Mouse (Mus musculus) right cerebral cortex, postnatal 25 days (tissue): Measurements from ENCODE around the gene Cgrrf1.
"Not testable (repeated sequence)": the region's sequence is repeated elsewhere in the genome, so short reads cannot be mapped to it uniquely, and the experiment has no call there.

Experiments used
- DNase-seq: peaks from one replicate; pipeline ENCODE4 v3.0.0; 2022

Cgrrf1 gene

DNA sequence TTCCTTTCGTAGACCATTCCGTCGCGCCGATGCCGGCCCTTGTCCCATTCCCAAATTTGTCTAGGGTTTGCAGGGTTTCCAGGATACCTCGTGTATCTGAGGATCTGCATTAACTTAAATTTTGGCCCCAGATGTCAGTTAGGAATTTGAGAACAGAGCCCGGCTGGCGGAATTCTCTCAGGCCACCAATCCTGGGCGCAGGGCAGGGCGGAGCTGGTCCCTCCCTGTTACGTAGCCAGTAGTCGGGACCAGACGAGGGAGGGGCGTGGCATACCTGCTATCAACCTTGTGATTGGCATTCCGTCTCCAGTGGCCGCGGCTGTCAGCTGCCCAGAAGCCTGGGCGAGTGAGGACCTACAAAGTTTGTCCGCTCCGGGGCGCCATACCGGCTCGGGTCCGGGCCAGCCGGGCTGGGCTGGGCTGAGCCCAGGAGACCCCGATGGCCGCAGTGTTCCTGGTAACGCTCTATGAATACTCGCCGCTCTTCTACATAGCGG is at the start of gene Cgrrf1:
Gene Cgrrf1, plus strand, starts transcription at position 289 of the 497 bp plus-strand sequence.
- peak; percentile 92 for DNase-seq

DNA sequence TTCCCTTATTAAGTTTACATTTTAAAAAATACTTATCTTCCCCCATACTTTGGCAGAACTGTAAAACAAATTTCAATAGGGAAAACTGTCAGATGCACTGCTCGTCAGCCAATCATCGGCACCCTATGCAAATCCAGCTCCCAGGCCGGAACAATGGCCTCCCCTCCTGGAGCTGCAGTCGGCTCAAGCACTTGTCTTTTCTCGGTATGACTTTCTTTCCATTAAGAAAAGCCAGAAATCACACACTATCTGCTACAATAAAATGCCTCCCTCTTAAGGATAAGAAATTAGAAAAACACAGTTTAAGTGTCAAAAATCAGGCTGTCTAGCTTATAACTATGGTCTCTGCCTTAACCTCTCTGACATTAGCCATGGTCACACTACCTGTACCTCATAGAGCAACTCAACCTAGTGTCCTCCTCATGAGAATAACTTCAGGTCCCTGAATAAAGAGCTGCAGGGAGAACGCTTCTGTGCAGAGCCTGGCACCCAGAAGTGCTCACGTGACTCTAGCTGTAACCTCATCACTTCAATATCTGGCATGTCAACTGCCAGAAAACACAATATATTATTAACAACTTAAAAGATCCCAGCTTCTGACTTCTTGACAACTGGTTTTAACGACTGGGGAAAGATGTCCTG is 49.6 kb upstream of the Cgrrf1 start:
- DNase-seq: no peak

DNA sequence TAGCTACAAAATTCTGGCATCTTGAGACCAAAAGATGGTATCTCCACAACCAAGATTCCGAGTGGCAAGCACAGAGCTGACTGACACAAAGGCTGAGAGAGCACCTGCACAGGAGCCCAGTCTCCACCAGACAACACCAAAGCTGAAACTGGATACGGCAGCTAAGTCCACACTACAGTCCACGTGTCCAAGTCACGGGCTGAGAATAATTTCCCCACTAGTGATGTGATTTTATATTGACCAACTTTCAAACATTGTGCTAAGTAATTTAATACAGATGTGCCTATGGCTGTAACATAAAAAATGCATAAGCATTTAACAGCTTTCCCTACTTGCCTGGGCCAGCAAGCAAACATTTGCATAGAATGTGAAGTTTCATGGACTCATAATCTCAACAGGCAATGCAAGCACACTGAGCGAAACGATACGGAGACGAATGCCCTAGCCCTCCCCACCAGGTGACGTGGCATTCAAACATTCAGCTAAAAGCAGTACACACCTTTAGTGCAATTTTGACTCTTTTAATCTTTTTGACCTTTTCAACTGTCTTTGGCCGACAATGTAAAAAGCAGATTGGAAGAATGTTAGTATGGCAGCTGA is 48.5 kb upstream of the Cgrrf1 start:
- no peak for DNase-seq

DNA sequence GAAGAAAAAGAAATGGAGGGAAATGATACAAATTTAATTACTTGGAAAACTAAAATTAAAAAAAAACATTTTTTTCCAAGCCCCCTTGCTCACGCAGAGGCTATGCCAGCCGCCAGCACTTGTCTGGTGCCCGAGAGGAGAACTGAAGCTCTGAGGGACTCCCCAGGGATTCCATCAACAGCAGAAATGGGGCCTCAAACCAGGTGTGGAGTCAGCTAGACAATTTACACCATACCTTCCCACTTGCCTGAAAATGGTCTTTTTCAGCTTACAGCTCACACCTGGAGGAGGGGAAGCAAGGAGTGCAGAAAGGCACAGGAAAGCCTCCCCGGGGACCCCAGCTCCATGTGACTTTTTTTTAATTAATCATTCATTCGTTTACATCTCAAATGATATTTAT is 46.7 kb upstream of the Cgrrf1 start:
- DNase-seq: no peak

DNA sequence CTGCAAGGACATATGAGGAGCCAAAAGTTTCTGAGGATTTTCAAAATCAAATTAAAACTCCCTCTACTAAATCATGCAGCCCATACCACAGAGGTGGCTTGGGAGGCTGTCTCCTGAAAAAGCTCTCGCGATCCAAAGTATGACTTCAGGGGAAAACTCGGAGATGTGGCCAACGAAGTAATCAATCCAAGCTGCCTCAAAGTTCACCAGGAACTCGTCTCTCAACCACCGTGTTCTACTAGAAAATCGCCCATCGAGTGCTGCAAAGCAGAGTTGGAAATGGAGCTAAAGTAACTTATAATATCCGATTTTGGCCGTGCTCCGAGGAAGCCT is 44.5 kb upstream of the Cgrrf1 start:
- no peak for DNase-seq

DNA sequence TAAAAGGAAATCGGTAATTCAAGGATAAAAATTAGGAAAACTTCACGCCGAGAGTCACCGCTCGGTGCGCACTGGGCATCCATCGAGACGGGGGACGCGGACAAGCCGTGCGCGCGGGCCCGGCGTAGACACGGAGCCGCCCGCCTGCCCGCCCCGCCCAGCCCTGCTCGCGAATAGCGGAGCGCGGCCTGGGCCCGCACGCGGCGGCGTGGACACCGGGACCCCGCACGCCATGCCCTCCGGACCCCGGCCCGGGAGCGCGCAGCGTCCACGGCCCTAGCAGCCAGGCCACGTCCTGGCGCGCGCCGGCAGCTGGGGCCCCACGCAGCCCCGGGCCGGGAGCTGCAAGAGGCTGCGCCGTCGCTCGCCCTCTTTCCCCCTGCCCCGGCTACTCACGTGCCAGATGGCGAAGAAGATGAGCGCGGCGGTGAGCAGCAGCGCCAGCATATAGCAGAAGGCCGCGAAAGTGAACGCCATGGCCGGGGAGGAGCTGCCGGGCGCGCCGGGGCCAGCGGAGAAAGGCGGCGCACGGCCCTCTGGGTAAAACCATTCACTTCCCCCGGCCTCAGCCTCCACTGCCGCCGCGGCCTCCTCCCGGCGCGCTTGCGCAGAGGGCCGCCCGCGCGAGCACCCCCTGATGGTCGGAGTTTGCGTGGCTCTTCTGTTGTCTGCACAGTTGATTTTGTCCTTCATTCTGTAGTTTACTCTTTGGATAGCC is 44.0 kb upstream of the Cgrrf1 start, which contains the start of gene Cnih1:
Gene Cnih1, minus strand, starts transcription at position 625 of the 718 bp plus-strand sequence.
- peak; percentile 90 for DNase-seq

DNA sequence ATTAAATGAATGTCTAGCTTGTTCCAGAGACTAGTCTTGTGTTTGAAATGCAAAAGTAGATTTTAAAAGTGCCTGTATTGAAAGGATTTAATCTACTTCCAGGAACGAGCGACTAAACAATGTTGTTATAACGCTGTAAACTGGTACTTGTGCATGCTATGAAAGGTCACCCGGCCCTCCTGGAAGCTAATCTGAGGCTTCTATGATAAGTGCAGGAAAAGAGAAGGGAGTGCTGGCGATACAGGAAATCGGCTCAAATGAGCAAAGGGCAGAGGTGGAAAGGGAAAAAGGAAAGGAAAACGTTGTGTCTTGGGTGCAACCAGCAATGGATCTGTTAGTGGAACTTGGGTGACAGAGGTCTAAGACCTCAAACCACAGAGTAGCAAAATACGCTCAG is 43.4 kb upstream of the Cgrrf1 start:
- DNase-seq: no peak

DNA sequence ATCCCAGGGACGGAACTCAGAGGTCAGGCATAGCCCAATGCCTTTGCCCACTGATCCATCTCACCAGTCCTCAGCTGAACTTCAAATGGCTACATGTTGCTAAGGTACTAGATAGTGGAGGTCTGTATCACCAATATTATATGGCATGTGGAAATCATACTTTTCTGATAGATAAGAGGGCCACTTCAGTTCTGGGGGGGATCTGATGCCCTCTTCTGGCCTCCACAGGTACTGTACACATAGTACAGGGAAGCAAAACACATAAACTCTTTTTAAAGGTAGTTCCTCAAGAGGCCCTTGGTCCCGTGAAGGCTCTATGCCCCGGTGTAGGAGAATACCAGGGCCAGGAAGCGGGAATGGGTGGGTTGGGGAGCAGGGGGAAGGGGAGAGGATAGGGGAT is 41.6 kb upstream of the Cgrrf1 start:
- DNase-seq: no peak

DNA sequence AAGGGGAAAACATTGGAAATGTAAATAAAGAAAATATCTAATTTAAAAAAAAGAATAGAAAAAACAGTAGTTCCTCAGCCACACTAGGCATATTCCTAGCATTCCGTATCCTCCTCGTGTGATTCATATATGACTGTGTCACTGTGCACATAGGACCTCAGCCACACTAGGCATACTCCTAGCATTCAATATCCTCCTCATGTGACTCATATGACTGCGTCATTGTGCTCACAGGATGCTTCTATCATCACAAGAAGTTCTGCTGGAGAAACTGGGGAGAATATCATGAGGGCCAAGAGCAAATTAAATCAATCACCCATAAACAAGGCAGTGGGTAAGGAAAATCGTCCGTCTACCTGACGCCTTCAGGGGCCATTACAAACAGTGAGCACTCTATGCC is 41.2 kb upstream of the Cgrrf1 start:
- no peak for DNase-seq

DNA sequence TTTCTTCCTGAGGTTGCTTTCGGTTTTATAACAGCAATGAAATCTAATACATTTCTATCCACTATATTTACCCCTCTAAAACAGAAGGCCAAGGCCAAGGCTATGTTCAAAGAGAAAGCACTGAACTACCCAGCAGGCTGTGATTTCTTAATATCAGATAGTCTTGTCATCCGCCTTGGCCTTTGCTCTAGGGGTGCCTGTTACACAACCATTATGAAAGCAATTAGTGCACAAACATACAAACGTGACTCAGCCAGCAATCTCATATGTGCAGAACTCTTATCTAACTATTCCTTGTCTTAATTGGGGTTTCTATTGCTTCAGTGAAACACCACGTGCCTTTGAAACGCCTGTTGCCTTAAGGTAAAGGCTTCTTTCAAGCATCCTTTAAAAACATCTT is 37.8 kb upstream of the Cgrrf1 start:
- no peak for DNase-seq

DNA sequence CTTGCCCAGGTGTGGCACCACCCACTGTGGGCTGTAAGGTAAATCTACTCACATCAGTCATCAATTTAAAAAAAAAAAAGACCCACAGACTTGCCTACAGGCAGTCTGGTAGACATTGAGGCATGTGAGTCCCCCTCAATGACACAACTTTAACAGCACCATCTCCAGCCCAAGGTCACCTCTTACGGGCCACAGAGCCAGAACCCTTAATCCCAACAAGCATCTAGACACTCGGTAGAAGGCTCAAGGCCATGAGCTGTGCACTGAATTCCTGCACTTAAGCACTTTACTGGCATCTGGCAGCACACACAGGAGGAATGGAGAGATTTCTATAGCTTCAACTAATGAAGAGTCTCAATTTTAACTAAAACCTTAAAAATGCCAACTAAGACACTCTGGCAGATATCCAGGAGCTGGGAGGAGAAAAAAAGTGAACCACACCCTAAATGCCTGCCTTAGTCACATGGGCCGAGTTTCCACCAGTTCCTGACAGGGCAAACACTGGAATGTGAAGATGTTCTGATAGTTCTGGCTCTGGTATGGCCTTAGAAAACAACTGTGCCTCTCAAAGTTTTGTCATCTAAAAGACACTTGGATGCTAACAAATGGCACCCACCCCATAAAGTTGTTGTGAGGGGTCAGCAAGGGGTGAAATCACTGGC is 31.1 kb upstream of the Cgrrf1 start:
- DNase-seq: no peak

DNA sequence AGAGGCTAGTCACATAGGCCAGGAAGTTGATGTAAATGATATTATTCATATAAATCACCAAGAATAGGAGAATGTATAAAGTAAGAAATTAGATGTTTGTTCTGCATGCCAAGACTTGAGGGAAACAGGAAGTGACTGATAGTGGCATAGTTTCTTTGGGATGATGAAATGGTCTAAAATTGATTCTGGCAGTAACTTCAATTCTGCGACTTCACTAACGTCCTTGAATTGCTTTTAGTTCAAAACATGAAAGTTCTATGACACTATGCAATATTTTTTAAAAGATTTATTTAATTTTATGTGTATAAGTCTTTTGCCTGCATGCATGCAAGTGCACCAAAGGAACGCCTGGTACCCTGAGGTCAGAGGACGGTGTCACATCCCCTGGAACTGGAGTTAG is 28.7 kb upstream of the Cgrrf1 start:
- no peak for DNase-seq

DNA sequence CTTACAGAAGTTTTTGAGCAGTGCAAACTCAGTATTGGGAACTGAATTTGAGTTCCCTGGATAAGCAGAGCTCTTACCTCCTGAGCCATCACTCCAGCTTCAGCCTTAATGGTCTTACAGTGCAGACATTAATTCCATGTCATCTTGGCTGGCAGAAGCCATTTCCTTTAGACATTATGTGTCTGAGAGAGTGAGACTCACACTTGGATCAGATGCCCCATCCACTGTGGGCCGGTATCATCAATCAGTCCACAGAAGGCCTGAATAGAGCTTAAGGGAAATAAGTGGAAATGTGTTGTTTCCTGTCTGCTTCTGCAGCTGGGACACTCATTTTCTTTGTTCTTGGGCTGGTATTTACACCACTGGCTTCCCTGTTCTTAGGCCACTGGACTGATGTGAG is 28.1 kb upstream of the Cgrrf1 start:
- no peak for DNase-seq

DNA sequence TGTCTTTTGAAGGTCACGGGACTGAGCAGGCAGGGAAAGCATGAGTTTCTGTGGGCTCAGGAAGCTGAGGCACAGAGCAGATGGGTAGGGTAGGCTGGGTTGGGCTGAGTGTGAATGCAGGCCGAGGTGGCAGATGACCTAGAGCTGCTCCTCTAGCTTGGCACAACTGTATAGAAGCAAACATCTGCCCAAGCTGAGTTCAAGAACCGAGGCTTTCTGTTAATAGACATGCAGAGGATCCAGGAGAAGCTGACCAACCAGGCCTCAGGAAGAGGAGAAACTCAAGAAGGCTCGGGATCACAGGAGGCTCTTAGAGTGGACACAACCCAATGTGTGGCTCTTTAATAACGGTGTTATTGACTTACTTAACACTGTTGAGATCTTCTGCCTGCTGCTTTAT is 25.7 kb upstream of the Cgrrf1 start:
- no peak for DNase-seq

DNA sequence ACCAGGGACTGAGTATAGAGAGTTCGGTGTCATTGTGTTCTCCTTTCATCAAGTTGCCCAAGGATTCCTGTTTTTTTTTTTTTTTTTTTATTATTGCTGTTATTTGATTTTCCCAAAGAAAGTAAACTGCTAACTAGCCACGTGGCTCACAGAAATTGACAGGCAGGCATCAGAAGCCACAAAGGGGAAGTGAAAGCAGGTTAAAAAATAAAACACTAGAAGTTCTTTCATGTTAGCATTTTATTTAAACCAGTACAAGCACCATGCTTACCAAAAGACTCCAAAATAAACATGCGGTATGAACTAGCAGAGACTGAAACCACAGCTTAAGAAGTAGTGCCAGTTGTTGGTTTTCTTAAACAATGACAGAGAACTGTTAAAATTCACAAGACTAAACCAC is 24.0 kb upstream of the Cgrrf1 start:
- no peak for DNase-seq

DNA sequence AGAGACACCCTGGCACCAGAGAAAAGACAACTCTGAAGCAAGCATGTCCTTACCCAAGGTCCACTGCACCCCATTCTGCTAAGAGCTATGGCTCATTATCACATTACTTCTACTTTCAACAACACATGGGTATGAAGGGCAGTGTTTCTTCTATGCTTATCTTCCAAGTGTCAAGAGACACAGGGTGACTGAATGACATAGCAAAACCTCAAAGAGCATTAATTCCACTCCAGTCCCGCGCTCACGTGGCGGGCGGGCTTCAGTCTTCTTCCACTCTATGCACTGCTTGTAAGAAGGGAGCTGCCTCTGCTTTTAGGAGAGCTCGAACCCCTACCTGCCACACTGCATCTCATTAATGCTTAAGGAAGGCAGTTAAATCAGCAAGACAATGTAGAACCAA is 16.3 kb upstream of the Cgrrf1 start:
- DNase-seq: no peak

DNA sequence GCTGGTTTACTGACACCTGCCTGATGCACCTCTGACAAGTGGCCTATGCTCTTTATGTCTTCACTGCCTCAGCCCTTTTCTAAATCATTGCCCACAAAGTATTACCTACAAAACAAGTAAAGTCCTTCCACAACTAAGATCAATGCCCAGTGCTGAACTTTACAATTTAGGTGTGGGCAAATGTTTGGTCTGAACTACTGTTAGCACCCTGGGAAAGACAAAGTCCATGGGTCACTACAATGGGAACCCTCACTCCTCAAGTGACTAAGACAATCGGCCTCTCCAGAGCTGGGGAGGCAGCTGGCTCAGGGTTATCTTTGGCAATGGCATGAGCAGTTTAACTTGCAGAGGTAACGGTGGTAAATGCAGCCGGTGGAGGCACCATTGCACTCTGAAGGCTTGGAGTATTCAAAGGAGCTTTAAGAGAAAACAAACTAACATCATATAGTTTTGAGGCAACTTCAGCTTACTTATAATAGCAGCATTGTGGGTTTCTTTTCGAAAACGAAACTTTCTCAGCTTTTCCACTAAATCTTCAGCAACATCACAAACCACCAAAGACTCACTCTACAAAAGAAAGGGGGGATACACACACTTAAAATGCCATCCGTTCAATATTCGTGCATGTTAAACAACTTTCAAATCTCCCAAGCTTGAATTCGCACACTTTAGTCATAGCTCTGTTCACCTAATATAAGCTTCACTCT is 14.9 kb upstream of the Cgrrf1 start:
- DNase-seq: no peak

DNA sequence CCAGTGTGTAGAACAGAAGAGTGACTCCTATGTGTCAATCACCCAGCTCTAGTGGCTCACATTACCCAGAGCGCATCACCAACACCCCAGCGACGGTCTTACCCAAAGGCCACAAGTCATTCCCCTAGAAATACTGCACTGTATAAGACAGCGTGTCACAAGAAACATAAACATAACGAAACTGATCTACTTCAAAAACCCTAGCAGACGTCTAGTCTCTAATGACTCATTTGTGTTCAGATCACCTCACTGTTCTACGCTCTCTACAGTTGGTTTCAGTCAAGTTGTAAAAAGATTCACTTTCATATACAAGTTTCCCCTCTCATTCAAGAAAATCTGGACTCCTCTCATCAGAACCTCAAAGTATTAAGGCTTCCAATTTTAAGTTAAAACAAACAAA is 13.2 kb upstream of the Cgrrf1 start:
- no peak for DNase-seq

DNA sequence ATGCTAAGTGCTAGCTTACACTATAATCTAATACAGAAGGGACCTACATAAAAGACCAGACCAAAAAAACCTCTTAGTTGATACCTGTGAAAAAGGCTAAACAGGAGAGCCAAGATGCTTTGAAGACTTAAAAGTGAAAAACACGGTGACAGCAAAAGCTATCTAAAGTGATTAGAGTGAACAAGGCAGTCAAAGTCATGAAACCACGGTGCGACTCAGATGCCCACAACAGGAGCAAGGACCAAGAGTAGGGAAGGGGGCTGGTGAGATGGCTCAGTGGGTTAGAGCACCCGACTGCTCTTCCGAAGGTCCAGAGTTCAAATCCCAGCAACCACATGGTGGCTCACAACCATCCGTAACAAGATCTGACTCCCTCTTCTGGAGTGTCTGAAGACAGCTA is 12.0 kb upstream of the Cgrrf1 start:
- not testable (repeated sequence) for DNase-seq

DNA sequence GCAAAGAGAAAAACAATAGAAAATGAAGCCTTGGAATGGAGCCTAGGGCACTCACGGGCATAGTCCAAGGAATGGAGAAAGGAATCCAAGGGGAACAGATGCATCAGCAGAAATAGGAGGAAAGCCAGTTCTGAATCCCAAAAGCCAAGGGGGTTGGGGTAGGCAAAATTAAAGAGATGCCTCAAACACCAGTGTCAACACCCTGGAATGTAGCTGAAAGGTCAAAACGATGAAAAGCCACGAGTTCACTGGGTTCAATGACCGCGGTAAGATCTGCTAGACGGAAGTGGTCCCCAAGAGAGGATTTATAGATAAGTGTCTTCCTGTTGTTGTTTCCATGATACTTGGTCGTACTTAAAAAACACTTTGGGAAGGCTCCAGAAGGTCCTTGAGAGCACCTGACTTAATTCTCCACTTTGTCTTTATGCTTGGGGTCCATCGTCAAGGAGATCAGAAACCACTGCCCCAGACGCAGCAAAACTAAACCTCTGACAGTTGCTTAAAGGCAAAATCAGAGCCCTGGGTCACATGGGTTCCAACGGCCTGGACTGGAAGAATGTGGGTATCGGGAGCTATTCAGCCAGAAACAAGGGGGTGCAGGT is 10.6 kb upstream of the Cgrrf1 start:
- no peak for DNase-seq

DNA sequence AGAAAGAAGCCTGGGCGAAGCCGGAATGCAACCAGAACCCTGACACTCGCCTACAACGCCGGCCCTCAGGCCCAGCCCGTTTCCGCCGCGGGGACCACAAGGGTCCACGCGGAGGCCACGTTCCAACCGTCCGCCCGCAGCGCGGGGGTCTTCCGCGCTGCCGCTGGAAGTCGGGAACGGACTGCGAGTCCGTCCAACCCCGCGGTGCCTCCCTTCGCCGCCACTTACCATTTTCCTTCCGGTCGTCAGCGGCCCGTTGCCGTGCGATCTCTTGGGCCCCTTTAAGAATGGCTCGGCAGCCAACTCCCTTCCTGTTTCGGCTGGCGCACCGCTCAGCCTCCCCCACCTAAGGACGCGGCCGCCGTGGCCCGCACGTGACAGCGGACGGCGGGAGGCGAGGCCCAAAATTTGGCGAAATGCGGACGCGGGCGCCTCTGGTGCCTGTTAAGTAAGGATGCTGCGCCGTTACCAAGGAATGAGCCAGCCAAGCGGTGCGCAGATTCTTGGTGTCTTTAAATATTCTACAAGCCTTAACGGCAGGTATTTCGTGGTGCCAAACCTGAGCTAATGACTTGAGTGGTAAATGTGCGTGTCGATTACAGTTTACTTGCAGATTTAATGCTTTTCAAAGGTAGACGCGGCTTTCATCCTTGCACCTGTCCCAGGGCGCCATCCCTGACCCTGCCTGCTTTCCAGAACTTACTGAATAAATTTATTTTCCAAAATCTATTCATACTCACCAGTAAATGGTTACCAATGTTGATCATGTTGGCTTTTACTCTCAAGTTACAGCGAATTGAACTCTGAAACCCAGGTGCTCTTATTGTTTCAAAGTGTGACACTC is 9.8 kb upstream of the Cgrrf1 start, which contains the start of gene Gmfb:
Gene Gmfb, minus strand, starts transcription at position 370 of the 844 bp plus-strand sequence.
- peak; percentile 98 for DNase-seq

DNA sequence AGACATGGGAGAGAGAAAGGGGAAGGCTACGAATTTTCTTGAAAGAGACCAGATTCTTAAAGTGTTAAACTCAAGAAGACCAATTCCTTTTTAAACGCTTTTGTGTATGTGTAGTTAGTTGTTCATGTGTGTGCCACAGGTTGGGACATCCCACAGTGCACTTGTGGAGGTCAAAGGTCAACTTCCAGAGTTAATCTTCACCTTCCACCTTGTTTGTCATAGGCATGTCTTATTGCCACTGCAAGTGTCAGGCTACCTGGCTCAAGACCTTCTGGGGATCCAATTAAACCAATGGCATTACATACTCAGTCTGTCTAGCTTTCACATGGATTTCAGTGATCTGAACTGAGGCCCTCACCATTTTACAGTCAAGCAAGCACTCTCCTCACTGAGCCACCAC is 7.9 kb upstream of the Cgrrf1 start:
- DNase-seq: no peak
